Mouse (Mus musculus): ENCODE measurements at regions not wholly inside any gene's neighbourhood (a gene's known extent, or its start where the extent isn't known, plus 50 kb on each side); places are given as distances from the start of the nearest gene placed in this dataset.

GRCm38 (mm10) chr1:184608338-184608737, 124.1 kb downstream of the Hlx start:
- Histone ChIP-seq H3K4me3 (ENCODE audit: insufficient read depth in 1 of 2, low read depth in 2 of 2, low read length in 2 of 2) (no peak overlapping the region), H3K27me3 (ENCODE audit: control insufficient read depth, insufficient read depth, low read length) (no peaks in the 10 kb centered on the region), H3K27ac (no peak overlapping the region), H3K36me3 (replicated peaks; ENCODE audit: control insufficient read depth, insufficient read depth, low read depth) (no peaks in the 10 kb centered on the region), H3K4me1 (replicated peaks; ENCODE audit: control insufficient read depth in 2 of 2, insufficient read depth in 2 of 2, low read length in 1 of 2) (no peaks in the 10 kb centered on the region), H3K9ac (replicated peaks) (no peak overlapping the region), H3K4me2 (ENCODE audit: low read depth) (no peak overlapping the region), H3K9me3 (ENCODE audit: control insufficient read depth, low read length) (no peaks in the 10 kb centered on the region)
- no peak for DNase-seq (ENCODE audit: low read depth in 3 of 3, low spot score in 3 of 3)
- ATAC-seq (ENCODE audit: insufficient read depth), result no peak
- 56% methylated on average over 2 of the region's 2 CpGs for WGBS (ENCODE audit: insufficient replicate concordance)
- TF ChIP-seq CTCF (IDR thresholded peaks at IDR 0.05; ENCODE audit: low read depth) (no peak), EP300 (IDR thresholded peaks at IDR 0.05; ENCODE audit: low read depth) (no peak)

GRCm38 (mm10) chr1:184606541-184606940, 125.9 kb downstream of the Hlx start:
- Histone ChIP-seq H3K27ac (no peak overlapping the region), H3K9me3 (ENCODE audit: control insufficient read depth, low read length) (no peaks in the 10 kb centered on the region), H3K4me3 (ENCODE audit: insufficient read depth in 1 of 2, low read depth in 2 of 2, low read length in 2 of 2) (no peak overlapping the region), H3K4me1 (replicated peaks; ENCODE audit: control insufficient read depth in 2 of 2, insufficient read depth in 2 of 2, low read length in 1 of 2) (no peaks in the 10 kb centered on the region), H3K4me2 (ENCODE audit: low read depth) (no peak overlapping the region), H3K36me3 (replicated peaks; ENCODE audit: control insufficient read depth, insufficient read depth, low read depth) (no peaks in the 10 kb centered on the region), H3K9ac (replicated peaks) (no peak overlapping the region), H3K27me3 (ENCODE audit: control insufficient read depth, insufficient read depth, low read length) (no peaks in the 10 kb centered on the region)
- ATAC-seq (ENCODE audit: insufficient read depth), result no peak
- 74% methylated on average over 8 of the region's 8 CpGs for WGBS (ENCODE audit: insufficient replicate concordance)
- TF ChIP-seq CTCF (IDR thresholded peaks at IDR 0.05; ENCODE audit: low read depth) (no peak), EP300 (IDR thresholded peaks at IDR 0.05; ENCODE audit: low read depth) (no peak)
- no peak for DNase-seq (ENCODE audit: low read depth in 3 of 3, low spot score in 3 of 3)

GRCm38 (mm10) chr1:184605666-184606065, 126.8 kb downstream of the Hlx start:
- no peak for TF ChIP-seq EP300 (IDR thresholded peaks at IDR 0.05; ENCODE audit: low read depth)
- H3K4me3 ChIP-seq (ENCODE audit: insufficient read depth in 1 of 2, low read depth in 2 of 2, low read length in 2 of 2), result no peak overlapping the region
- H3K9me3 ChIP-seq (ENCODE audit: control insufficient read depth, low read length), result no peaks in the 10 kb centered on the region
- H3K36me3 ChIP-seq (replicated peaks; ENCODE audit: control insufficient read depth, insufficient read depth, low read depth), result no peaks in the 10 kb centered on the region
- no peak overlapping the region for H3K27ac ChIP-seq
- ATAC-seq (ENCODE audit: insufficient read depth) (no peak), DNase-seq (ENCODE audit: low read depth in 3 of 3, low spot score in 3 of 3) (no peak)
- WGBS (ENCODE audit: insufficient replicate concordance), result 55% methylated on average over 7 of the region's 7 CpGs
- H3K4me1 ChIP-seq (replicated peaks; ENCODE audit: control insufficient read depth in 2 of 2, insufficient read depth in 2 of 2, low read length in 1 of 2), result no peaks in the 10 kb centered on the region
- no peak overlapping the region for H3K9ac ChIP-seq (replicated peaks)
- H3K27me3 ChIP-seq (ENCODE audit: control insufficient read depth, insufficient read depth, low read length), result no peaks in the 10 kb centered on the region
- H3K4me2 ChIP-seq (ENCODE audit: low read depth), result no peak overlapping the region

- no peak for DNase-seq (ENCODE audit: low read depth in 3 of 3, low spot score in 3 of 3)
- WGBS (ENCODE audit: insufficient replicate concordance), result 66% methylated on average over 6 of the region's 6 CpGs
Measured at GRCm38 (mm10) chr1:184603136-184603535, 129.3 kb downstream of the Hlx start.

GRCm38 (mm10) chr1:184595449-184595848, 137.0 kb downstream of the Hlx start:
- no peak for DNase-seq (ENCODE audit: low read depth in 3 of 3, low spot score in 3 of 3)
- Histone ChIP-seq H3K4me2 (ENCODE audit: low read depth) (no peak overlapping the region), H3K9me3 (ENCODE audit: control insufficient read depth, low read length) (no peaks in the 10 kb centered on the region), H3K4me1 (replicated peaks; ENCODE audit: control insufficient read depth in 2 of 2, insufficient read depth in 2 of 2, low read length in 1 of 2) (no peaks in the 10 kb centered on the region), H3K9ac (replicated peaks) (no peak overlapping the region), H3K4me3 (ENCODE audit: insufficient read depth in 1 of 2, low read depth in 2 of 2, low read length in 2 of 2) (no peak overlapping the region), H3K36me3 (replicated peaks; ENCODE audit: control insufficient read depth, insufficient read depth, low read depth) (no peaks in the 10 kb centered on the region), H3K27me3 (ENCODE audit: control insufficient read depth, insufficient read depth, low read length) (no peaks in the 10 kb centered on the region), H3K27ac (no peak overlapping the region)
- 76% methylated on average over 12 of the region's 12 CpGs for WGBS (ENCODE audit: insufficient replicate concordance)
- no peak for ATAC-seq (ENCODE audit: insufficient read depth)
- TF ChIP-seq EP300 (IDR thresholded peaks at IDR 0.05; ENCODE audit: low read depth), result no peak
- no peak for TF ChIP-seq CTCF (IDR thresholded peaks at IDR 0.05; ENCODE audit: low read depth)

More at GRCm38 (mm10) chr1:184603136-184603535, 129.3 kb downstream of the Hlx start:
- no peaks in the 10 kb centered on the region for H3K4me1 ChIP-seq (replicated peaks; ENCODE audit: control insufficient read depth in 2 of 2, insufficient read depth in 2 of 2, low read length in 1 of 2)
- H3K9me3 ChIP-seq (ENCODE audit: control insufficient read depth, low read length), result no peaks in the 10 kb centered on the region
- H3K9ac ChIP-seq (replicated peaks), result no peak overlapping the region
- no peaks in the 10 kb centered on the region for H3K36me3 ChIP-seq (replicated peaks; ENCODE audit: control insufficient read depth, insufficient read depth, low read depth)
- no peak for ATAC-seq (ENCODE audit: insufficient read depth)
- no peak overlapping the region for H3K27ac ChIP-seq
- no peaks in the 10 kb centered on the region for H3K27me3 ChIP-seq (ENCODE audit: control insufficient read depth, insufficient read depth, low read length)
- no peak overlapping the region for H3K4me2 ChIP-seq (ENCODE audit: low read depth)
- no peak overlapping the region for H3K4me3 ChIP-seq (ENCODE audit: insufficient read depth in 1 of 2, low read depth in 2 of 2, low read length in 2 of 2)
- no peak for TF ChIP-seq CTCF (IDR thresholded peaks at IDR 0.05; ENCODE audit: low read depth)
- TF ChIP-seq EP300 (IDR thresholded peaks at IDR 0.05; ENCODE audit: low read depth), result no peak

Data from liver, embryonic 14.5 days (tissue).